Mouse (Mus musculus) cerebellum, adult 9-10 months (tissue): ENCODE data around the gene Nt5dc1.
"Not testable (repeated sequence)": the region's sequence is repeated elsewhere in the genome, so short reads cannot be mapped to it uniquely, and the experiment has no call there.

Experiments used
- DNase-seq: peaks from one replicate; pipeline ENCODE4 v3.0.0; 2022

Nt5dc1 gene

DNA sequence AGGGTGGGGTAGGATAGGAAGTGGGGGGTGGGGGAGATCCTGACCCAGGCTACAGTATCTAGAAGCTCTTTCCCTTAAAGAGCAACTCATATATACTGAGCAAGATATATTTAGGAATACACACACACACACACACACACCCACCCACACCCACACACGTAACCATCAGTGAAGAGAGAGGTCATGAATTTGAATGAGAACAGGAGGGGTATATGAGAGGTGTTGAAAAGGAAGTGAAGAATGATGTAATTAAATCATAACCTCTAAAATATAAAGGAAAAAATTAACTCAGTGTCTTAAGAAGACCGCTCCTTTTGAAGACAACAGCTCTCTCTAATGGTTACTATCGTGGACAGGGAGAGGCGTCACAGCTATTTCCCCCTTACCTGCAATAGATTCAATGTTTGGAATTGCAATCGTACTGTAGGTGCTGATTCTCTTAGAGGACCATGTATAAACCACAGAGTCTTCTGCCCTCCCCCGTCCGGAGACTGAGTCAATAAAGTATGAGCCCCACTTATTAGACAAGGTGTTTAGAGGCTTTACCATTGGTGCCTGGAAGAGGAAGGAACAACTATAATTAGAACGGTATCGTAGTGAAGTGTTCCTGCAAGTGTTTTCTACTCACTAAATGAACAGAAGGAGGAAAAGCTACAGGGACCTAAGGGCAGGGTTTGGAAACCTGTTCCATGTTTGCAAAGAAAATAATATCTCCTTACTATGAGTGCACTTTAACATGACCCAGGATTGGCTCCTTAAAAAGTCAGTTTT is 108.3 kb downstream of the Nt5dc1 start:
- DNase-seq, result no peak

DNA sequence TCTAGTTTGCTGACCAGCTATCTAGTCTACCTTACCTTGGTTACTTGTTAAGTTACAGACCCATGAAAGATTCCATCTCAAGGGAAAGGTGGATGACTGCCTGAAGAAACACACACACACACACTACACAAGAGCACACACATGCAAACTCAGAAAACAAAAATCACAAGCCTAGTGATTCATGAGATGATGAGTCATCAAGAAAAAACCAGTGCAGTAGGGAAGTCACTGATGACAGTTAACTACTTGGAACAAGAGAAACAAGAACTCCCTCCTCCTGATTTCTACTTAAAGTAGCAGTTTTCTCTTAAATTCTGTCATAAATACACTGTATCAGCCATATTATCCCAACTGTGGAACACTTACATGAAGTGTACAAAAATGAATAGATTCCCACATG is 111.3 kb downstream of the Nt5dc1 start:
- no peak for DNase-seq

- no peak for DNase-seq
Measured at GRCm38 (mm10) chr10:34300368-34300767, 118.0 kb downstream of the Nt5dc1 start.

- peak; percentile 66 for DNase-seq
Measured at GRCm38 (mm10) chr10:34297980-34298753, 120.2 kb downstream of the Nt5dc1 start.

GRCm38 (mm10) chr10:34297299-34297979 is 120.9 kb downstream of the Nt5dc1 start, which contains the start of gene Tspyl4:
Gene Tspyl4, plus strand, starts transcription at chr10:34297442.
- peak; percentile 97 for DNase-seq

DNA sequence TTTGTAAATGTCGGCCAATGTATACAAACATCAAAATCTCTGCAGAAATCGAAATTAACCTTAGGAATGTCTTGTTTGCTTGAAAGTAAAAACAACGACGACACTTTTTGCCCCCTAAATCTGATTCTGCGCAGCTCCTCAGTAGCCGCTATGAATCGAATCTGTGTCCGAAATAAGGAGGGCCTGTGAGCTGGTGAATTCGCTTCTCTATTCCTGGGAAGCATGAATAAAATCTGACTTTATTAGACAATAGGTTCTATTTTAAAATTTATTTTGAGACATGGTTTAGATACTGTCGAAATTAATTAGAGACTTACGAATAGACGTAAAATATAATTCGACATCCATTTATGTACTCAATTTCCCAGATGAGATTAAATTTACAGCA is 121.4 kb downstream of the Nt5dc1 start:
- no peak for DNase-seq

DNA sequence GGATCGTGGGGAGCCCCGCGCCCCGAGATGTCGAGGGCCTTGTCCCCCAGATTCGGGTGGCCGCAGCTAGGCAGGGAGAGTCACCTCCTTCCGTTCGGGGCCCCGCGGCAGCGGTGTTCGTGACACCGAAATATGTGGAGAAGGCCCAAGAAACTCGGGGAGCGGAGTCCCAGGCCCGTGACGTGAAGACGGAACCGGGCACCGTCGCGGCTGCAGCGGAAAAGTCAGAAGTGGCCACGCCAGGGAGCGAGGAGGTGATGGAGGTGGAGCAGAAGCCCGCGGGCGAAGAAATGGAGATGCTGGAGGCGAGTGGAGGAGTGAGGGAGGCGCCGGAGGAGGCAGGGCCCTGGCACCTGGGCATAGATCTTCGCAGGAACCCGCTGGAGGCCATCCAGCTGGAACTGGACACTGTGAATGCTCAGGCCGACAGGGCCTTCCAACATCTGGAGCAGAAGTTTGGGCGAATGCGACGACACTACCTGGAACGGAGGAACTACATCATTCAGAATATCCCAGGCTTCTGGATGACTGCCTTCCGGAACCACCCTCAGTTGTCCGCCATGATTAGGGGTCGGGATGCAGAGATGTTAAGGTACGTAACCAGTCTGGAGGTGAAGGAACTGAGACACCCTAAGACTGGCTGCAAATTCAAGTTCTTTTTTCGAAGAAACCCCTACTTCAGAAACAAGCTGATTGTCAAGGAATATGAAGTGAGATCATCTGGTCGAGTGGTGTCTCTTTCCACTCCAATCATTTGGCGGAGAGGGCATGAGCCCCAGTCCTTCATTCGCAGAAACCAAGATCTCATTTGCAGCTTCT is 135.7 kb downstream of the Nt5dc1 start:
- DNase-seq, result peak; percentile 69

DNA sequence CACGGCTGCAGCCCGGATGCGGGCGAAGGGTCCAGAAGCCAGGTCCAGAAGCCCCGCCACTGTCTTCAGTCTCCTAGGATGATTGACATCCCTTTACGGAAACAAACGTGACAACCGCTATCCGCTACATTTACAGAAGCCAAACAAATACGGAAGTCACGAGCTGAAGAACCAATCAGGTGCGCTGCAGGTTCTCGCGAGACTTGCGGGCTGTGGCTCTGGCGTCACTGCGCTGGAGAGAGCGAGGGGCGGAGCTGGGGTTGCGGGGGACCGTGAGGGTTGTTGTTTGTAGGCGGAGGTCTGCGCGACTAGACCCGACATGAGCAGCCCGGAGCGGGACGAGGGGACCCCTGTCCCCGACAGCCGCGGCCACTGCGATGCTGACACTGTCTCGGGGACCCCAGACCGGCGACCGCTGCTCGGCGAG is 136.4 kb downstream of the Nt5dc1 start, which contains the start of gene Tspyl1:
Gene Tspyl1 (plus strand): TSS at position 229 of the 427 bp plus-strand sequence.
- peak; percentile 97 for DNase-seq

DNA sequence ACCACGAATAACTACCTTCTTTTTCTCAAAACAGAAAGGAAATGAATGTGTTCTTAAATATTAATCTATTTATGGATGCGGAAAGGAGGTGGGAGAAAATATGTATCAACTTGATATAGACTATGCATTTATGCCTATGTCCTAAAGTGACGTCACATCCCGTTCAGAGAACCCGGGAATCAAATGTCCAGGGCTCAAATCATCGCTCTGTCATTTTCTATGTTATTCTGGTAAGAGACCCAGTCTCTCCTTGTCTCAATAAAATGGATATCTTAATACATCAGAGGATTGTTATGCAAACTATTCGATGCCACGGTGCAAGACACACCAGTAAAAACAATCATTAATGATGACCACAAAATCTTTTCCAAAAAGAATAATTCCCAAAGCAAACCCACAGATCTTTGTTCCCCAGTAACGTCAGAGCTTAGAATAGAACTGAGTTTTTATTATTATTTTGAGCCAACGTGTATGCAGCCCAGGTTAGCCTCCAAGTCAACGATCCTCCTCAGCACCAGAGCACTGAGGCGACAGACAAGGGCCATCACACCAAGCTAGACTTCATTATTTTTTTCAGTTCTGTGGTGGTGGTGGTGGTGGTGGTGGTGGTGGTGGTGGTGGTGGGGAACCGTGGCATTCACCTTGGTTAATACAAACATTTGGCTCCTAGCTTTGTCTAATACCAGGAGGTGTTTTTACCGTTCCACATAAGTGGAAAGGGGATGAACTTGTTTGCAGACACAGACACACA is 137.0 kb downstream of the Nt5dc1 start:
- peak; percentile 74 for DNase-seq

DNA sequence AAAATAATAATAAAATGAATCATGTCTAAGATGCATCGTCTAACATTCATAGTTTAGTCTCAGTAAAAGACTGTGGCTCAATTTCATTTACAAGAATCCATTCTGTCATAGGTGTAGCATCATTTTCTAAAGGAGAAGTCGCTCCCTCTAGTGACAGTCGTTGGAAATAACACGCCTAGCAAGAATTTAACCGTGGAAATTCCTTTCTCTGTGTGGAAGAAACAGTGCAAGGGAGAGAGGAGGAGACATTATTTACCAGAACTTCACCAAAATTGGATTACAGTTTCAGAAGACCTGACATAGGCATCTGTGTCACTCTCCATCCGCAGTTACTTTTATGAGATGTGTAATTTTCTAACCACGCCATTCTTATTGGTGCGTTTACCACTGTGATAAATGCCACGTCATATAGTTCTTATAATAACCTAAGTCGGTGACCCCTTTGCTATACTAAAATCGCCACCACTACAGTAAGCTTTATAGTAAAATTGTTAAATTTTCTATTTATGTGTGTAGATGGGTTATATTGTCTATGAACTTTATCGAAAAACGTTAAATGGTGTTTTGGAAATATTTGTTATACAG is 137.7 kb downstream of the Nt5dc1 start:
- peak; percentile 83 for DNase-seq

DNA sequence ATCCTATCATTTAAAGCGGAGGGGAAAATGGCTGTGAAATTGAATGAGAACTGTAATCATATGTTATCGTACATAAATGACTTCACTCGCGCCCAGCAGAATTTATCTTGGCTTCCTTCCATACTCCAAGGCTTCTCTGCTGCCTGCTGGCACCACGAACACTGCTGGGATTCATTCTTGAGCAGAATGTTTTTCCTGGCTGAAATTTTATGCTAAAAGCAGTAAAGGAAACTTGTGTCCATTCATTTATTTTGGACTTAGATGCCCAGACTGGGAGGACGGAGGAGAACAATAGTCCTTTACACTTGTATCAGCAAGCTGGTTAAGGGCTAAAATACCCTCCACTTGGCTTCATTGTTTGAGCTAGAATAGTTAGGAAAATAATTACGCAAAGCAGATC is 146.7 kb downstream of the Nt5dc1 start:
- no peak for DNase-seq

DNA sequence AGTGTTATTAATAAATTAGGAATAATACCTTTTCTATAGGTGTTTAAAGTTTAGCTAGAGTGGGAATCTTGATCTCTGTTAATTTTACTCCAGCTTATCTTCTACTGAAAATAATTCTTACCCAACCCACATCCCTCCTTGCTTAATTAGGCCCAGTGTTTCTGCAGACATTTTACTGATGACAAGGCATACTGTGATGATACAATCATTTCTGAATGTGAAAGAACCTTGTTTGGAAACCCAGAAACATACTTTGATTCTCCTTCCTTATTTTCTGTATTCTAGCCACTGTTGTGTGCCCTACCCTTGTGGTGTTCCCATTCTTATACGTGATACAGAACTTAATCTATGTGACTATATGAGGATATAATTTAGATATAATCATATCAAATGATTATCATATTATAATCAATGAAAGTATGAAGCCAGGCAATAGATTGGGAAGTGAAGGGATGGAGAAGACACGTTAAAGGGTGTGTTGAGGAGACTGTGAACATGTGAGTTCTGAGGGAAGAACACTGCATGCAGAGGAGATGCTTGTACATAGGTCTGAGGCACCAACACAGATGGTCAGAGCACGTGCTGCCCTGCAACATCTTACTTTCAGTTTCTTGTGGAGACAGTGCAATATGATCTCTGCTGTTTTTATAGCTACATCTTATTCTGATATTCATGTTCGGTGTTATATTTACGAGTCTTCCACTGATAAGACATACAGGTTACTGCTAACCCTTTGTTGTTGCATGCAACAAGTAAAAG is 150.9 kb downstream of the Nt5dc1 start:
- DNase-seq, result no peak

DNA sequence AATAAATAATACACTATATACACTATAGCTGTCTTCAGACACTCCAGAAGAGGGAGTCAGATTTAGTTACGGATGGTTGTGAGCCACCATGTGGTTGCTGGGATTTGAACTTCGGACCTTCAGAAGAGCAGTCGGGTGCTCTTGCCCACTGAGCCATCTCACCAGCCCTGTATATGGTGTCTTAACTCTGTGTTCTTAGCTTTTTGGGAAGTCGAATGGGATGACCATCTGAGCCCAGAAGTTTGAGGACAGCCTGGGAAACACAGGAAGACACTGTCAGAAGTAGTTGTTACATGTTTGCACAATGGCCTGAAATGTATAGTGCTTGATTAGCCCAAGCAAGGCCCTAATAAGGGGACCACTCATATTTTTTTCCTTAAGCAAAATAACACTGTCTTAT is 153.2 kb downstream of the Nt5dc1 start:
- no peak for DNase-seq

GRCm38 (mm10) chr10:34252833-34253232 is 165.5 kb downstream of the Nt5dc1 start:
- not testable (repeated sequence) for DNase-seq

DNA sequence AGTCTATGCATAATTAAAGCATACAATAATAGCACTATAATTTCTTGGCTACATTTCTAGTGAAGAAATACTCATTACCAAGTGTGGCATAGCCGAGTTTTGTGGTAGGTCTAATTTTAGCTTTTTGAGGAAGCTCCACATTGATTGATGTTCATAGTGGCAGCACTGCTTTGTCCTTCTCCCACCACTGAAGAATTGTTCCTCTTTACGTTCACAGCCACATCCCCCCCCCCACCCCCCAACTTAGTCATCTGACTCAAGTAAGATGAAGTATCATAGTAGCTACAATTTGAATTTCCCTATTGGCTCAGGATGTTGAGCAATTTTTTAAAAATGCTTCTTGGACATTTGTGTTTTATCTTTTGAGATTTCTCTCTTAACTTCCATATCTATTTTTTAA is 168.8 kb downstream of the Nt5dc1 start:
- no peak for DNase-seq

GRCm38 (mm10) chr10:34247757-34248156 is 170.6 kb downstream of the Nt5dc1 start:
- no peak for DNase-seq

DNA sequence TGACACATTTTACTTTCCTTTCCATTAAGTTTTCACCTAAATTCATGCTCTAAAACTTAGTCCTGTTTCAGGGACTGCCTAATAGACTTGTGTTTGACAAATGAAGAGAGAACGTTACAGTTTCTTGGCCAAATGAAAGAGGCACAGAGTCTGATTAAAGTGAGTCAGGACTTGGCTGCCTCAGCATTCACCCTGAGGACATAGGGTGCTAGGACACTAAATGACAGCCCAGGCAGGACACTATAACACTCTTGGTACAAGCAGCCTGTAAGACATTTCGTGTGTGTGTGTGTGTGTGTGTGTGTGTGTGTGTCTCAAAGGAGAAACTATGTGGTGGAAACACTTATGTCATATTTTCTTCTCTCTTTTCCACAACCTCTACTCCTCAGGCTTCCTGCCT is 172.2 kb downstream of the Nt5dc1 start:
- no peak for DNase-seq

DNA sequence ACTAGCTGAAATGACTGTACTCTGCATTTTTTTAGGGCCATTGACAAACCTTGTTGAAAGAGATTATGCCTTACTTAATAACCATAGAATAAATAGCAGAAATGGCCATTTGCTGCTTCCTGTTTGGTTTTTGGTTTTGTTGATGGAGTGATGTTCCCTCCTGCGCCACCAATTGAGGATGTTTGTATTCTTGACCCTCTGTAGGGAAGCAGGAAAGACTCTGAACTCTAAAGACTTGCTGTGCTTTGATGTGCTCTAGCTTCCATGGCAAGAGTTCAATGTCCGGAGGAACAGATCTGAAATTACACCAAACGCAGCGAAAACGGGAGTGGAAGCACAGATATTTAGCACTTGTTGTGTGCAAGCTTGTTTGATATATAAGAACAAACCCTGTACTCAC is 173.6 kb downstream of the Nt5dc1 start:
- DNase-seq, result no peak

- no peak for DNase-seq
Measured at GRCm38 (mm10) chr10:34238536-34238935, 179.8 kb downstream of the Nt5dc1 start.
